Mouse (Mus musculus) C3H10T1/2 (cell line): ENCODE measurements around the gene 2310061N02Rik. TPM values are rescaled to one million over a fixed set of nuclear protein-coding genes. Genes with fewer than 3 reads are reported as not detected.

Experiments
- polyA plus RNA-seq, 2 experiments: library from polyadenylated mRNA; unstranded; fragments of >200 nt; fragmentation: generic; extraction: Trizol; gene quantifications; one replicate each; pipeline ENCODE4 v1.2.1; 2012; ENCODE audit warnings: missing spikeins in 2 of 2

The 2310061N02Rik gene
- not detected for polyA plus RNA-seq

DNA sequence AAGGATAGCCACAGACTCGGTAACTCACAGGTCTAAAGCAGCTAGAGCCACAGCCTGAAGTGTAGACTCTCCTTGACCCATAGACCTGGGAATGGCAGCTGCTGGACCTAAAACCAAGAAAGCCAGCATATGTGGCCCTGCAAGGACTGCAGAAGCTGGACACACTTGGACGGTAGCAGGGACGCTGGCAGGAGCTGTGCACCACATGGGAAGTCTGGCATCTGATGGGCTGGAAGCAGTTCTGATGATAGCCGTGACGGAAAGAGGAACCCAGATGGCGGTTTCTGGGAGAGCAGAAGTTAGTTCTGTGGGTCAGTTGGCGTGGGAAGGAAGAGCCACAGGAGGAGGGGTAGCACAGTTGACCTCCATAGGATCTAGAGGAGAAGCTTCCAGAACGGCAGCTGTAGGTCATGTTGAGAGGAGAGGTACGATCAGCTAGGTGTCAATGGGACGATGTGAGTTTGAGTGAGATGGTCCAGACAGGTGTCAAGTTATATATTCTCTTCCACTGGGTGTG, at the start of gene 2310061N02Rik:
Gene 2310061N02Rik (minus strand): TSS at position 467 of the 517 bp plus-strand sequence.

DNA sequence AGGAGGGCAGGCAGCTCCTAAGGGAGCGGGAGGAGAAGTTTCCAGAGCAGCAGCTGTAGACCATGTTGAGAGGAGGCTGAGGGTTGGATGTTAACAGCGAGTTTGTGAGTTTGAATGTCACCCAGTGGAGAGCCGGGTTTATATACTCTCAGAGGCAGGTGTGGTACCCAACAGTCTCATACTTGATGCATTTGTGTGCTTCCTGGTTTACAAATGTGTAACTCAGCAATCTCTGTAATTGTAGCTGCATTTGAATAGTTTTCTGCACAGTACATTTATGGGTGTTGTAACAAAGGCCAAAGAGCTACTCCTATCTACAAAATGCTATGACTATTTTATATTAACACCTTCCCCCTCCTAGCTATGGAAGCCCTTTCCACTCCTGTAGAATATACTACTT, 43.8 kb upstream of the 2310061N02Rik start, which contains the start of gene Krtap13:
Gene Krtap13 (minus strand): TSS at position 101 of the 400 bp plus-strand sequence.

DNA sequence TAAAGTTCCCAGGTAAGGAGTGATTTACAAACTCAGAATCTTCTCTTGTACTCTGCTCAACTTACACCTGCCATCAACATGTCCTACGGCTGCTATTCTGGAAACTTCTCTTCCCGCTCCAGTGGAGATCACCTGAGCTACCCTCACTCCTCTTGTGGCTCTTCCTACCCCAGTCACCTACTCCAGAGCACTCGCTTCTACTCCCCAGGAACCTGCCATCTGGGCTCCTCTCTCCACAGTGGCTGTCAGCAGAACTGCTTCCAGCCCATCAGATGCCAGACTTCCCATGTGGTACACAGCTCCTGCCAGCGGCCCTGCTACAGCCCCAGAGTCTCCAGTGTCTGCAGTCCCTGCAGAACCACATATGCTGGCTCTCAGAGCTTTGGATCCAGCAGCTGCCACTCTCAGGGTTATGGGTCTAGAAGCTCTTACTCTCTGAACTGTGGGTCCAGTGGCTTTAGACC, 21.1 kb upstream of the 2310061N02Rik start, which contains the start of gene Krtap13-1:
Gene Krtap13-1 (plus strand): TSS at position 51 of the 464 bp plus-strand sequence.

DNA sequence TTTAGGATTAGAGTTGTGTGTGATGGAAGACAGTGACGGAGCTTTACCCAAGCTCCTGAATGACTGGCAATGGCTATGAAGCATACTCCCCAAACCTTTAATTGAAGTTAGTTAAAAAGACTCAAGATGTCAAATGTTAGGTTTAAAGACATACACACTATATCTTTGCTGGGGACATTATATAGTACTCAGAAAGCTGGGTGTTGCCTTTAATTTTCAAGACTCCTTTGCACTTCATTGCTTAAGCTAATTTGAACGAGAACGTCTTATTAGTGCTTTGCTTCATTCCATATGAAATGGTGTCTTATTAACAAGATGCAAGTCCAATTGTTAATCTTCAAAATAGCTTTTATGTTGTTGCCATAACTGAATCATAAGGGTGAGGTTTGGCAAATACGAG, 36.2 kb downstream of the 2310061N02Rik start, which contains the start of gene Krtap27-1:
Gene Krtap27-1 (minus strand): TSS at position 101 of the 400 bp plus-strand sequence.

Other genes with a start within 250 kb of the 2310061N02Rik start
- not detected for gene Cldn17, start 201.0 kb downstream of the 2310061N02Rik start, polyA plus RNA-seq
- gene Cldn8, start 144.8 kb downstream of the 2310061N02Rik start, polyA plus RNA-seq = not detected
- gene Krtap24-1, start 95.7 kb downstream of the 2310061N02Rik start, polyA plus RNA-seq = not detected
- not detected for gene 2310079G19Rik, start 80.3 kb downstream of the 2310061N02Rik start, polyA plus RNA-seq
- not detected for gene Krtap26-1, start 60.2 kb downstream of the 2310061N02Rik start, polyA plus RNA-seq
- gene Krtap27-1, start 36.3 kb downstream of the 2310061N02Rik start, polyA plus RNA-seq = not detected
- gene Krtap13-1, start 20.9 kb upstream of the 2310061N02Rik start, polyA plus RNA-seq = not detected
- gene Krtap13, start 43.7 kb upstream of the 2310061N02Rik start, polyA plus RNA-seq = not detected
- not detected for gene 2310034C09Rik, start 50.9 kb upstream of the 2310061N02Rik start, polyA plus RNA-seq
- gene 2310057N15Rik, start 66.2 kb upstream of the 2310061N02Rik start, polyA plus RNA-seq = not detected
- not detected for gene Gm5965, start 69.9 kb upstream of the 2310061N02Rik start, polyA plus RNA-seq
- not detected for gene Gm20741, start 104.3 kb upstream of the 2310061N02Rik start, polyA plus RNA-seq
- not detected for gene Krtap15, start 112.3 kb upstream of the 2310061N02Rik start, polyA plus RNA-seq
- gene Krtap14, start 118.2 kb upstream of the 2310061N02Rik start, polyA plus RNA-seq = not detected
- gene Krtap19-1, start 161.4 kb upstream of the 2310061N02Rik start, polyA plus RNA-seq = not detected
- gene Krtap19-2, start 166.3 kb upstream of the 2310061N02Rik start, polyA plus RNA-seq = not detected
- gene Krtap19-3, start 170.1 kb upstream of the 2310061N02Rik start, polyA plus RNA-seq = not detected
- not detected for gene Krtap19-4, start 177.1 kb upstream of the 2310061N02Rik start, polyA plus RNA-seq
- gene Krtap19-5, start 188.5 kb upstream of the 2310061N02Rik start, polyA plus RNA-seq = not detected
- gene Krtap19-9b, start 224.3 kb upstream of the 2310061N02Rik start, polyA plus RNA-seq = not detected